Mouse (Mus musculus) E14TG2a.4 (cell line): ENCODE results near the gene Gm10300.

Experiments used
- H3K27me3 ChIP-seq: 2 replicates; pipeline ENCODE4 v1.6.1; 2014; ENCODE audit warnings: low read length, control low read depth; ENCODE audit not compliant: insufficient read depth
- H3K36me3 ChIP-seq: 2 replicates; pipeline ENCODE4 v1.6.1; 2014; ENCODE audit warnings: low read length, control low read depth; ENCODE audit not compliant: insufficient read depth
- H3K4me1 ChIP-seq: replicated peaks from 2 replicates; pipeline ENCODE4 v1.6.1; 2014; ENCODE audit warnings: low read depth, low read length, control low read depth
- H3K4me3 ChIP-seq: replicated peaks from 2 replicates; pipeline ENCODE4 v1.5.1; 2014; ENCODE audit warnings: mild to moderate bottlenecking, low read length
- H3K9me3 ChIP-seq: 2 replicates; pipeline ENCODE4 v1.6.1; 2014; ENCODE audit warnings: low read length, control low read depth
- CTCF ChIP-seq: conservative IDR thresholded peaks from 2 replicates; pipeline ENCODE4 v1.5.1; 2014; ENCODE audit warnings: low read length
- NANOG ChIP-seq: IDR thresholded peaks from 2 replicates; pipeline ENCODE4 v1.6.1; 2014; ENCODE audit warnings: borderline replicate concordance, low read length, mixed read lengths
- POU5F1 ChIP-seq: IDR thresholded peaks from 2 replicates; pipeline ENCODE4 v1.6.1; 2014; ENCODE audit warnings: low read length, borderline replicate concordance

Gene Gm10300

GRCm38 (mm10) chr4:132072156-132072555 lies 2.3 kb upstream of the Gm10300 start:
- peaks cover 39% of the 10 kb centered on the region for H3K4me1 ChIP-seq
- no peak for TF ChIP-seq POU5F1
- TF ChIP-seq CTCF: no peak
- TF ChIP-seq NANOG: no peak
- H3K9me3 ChIP-seq: no peaks in the 10 kb centered on the region

GRCm38 (mm10) chr4:132072946-132073345 lies 1.6 kb upstream of the Gm10300 start:
- Histone ChIP-seq H3K27me3 (peaks cover 28% of the 10 kb centered on the region), H3K36me3 (no peaks in the 10 kb centered on the region), H3K4me3 (no peak overlapping the region), H3K9me3 (no peaks in the 10 kb centered on the region), H3K4me1 (peaks cover 44% of the 10 kb centered on the region)
- TF ChIP-seq POU5F1: no peak
- TF ChIP-seq NANOG: no peak
- TF ChIP-seq CTCF: no peak

More at GRCm38 (mm10) chr4:132072156-132072555, 2.3 kb upstream of the Gm10300 start:
- peaks cover 28% of the 10 kb centered on the region for H3K27me3 ChIP-seq
- no peak overlapping the region for H3K4me3 ChIP-seq
- no peaks in the 10 kb centered on the region for H3K36me3 ChIP-seq

GRCm38 (mm10) chr4:132074933-132075769 lies 654 bp downstream of the Gm10300 start, which contains the start of gene Epb41:
Epb41 (minus strand) TSS chr4:132075321.
- Histone ChIP-seq H3K9me3 (no peaks in the 10 kb centered on the region), H3K36me3 (no peaks in the 10 kb centered on the region), H3K27me3 (peaks cover 41% of the 10 kb centered on the region), H3K4me1 (peaks cover 50% of the 10 kb centered on the region), H3K4me3 (peak within 1 kb of the TSS; percentile 96)
- no peak for TF ChIP-seq POU5F1
- TF ChIP-seq CTCF: no peak
- no peak for TF ChIP-seq NANOG

- no peak for TF ChIP-seq CTCF
- TF ChIP-seq NANOG: no peak
- no peak for TF ChIP-seq POU5F1
- Histone ChIP-seq H3K9me3 (no peaks in the 10 kb centered on the region), H3K4me1 (peaks cover 47% of the 10 kb centered on the region), H3K27me3 (peaks cover 43% of the 10 kb centered on the region), H3K36me3 (no peaks in the 10 kb centered on the region), H3K4me3 (peak overlapping the region; percentile 96; the same call in 1 of the 2 replicates)
Observed at GRCm38 (mm10) chr4:132075796-132076195, 1.3 kb downstream of the Gm10300 start.

GRCm38 (mm10) chr4:132076480-132077405 lies 2.2 kb downstream of the Gm10300 start:
- TF ChIP-seq CTCF: no peak
- TF ChIP-seq POU5F1: no peak
- no peak for TF ChIP-seq NANOG
- H3K4me3 ChIP-seq: peak overlapping the region; percentile 49

GRCm38 (mm10) chr4:132077445-132077844 lies 2.9 kb downstream of the Gm10300 start:
- Histone ChIP-seq H3K27me3 (peaks cover 34% of the 10 kb centered on the region), H3K4me3 (peak overlapping the region; percentile 49; the same call in 1 of the 2 replicates), H3K9me3 (no peaks in the 10 kb centered on the region), H3K4me1 (peaks cover 46% of the 10 kb centered on the region), H3K36me3 (no peaks in the 10 kb centered on the region)
- no peak for TF ChIP-seq POU5F1
- no peak for TF ChIP-seq CTCF
- no peak for TF ChIP-seq NANOG

More at GRCm38 (mm10) chr4:132076480-132077405, 2.2 kb downstream of the Gm10300 start:
- Histone ChIP-seq H3K4me1 (peaks cover 46% of the 10 kb centered on the region), H3K9me3 (no peaks in the 10 kb centered on the region), H3K36me3 (no peaks in the 10 kb centered on the region), H3K27me3 (peaks cover 41% of the 10 kb centered on the region)

- Histone ChIP-seq H3K9me3 (no peaks in the 10 kb centered on the region), H3K27me3 (peaks cover 30% of the 10 kb centered on the region), H3K4me3 (no peak overlapping the region), H3K36me3 (no peaks in the 10 kb centered on the region), H3K4me1 (peaks cover 41% of the 10 kb centered on the region)
- TF ChIP-seq NANOG: no peak
- TF ChIP-seq POU5F1: no peak
- TF ChIP-seq CTCF: no peak
Observed at GRCm38 (mm10) chr4:132078296-132078714, 3.8 kb downstream of the Gm10300 start.
